ENCODE assay signal across 8 mouse cellular contexts in the genomic region with DNA sequence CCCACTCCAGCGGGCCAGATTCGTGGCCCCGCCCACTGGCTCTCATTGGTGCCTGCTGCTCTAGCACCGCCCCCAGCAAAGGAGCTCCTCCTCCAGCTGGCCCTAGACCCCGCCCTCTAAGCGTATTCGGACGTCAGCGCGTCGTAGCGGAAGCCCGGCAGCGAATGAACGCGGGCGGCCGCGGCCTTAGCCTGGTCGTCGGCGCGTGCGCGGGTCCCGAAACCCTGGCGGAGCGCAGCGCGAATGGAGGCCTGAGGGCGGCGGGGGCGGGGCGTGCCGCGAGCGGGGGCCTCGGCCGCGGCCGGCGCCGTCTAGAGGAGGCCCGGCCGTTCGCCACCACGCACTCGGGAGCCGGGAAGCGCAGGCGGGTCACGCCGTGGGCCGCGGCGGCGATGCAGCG. TPM values are rescaled to one million over a fixed set of nuclear protein-coding genes. Genes with fewer than 3 reads are reported as not detected.
A peak's percentile ranks its signal among the peaks of the same experiment; 100 is the strongest.
DNase-seq lines count a peak whose midpoint lies in the region; ATAC-seq and TF ChIP-seq lines count a peak whose summit lies in the region.

Gene Carnmt1 (plus strand): TSS at position 157 of the 400 bp plus-strand sequence.

- no peaks in the 10 kb centered on the region for H3K36me3 ChIP-seq in heart, embryonic 12.5 days
- no peaks in the 10 kb centered on the region for H3K36me3 ChIP-seq in kidney, postnatal 0 days (ENCODE audit: insufficient read depth, low read length)
- H3K36me3 ChIP-seq in liver, embryonic 11.5 days (ENCODE audit: control insufficient read depth, insufficient read depth, low read length), result no peaks in the 10 kb centered on the region
- no peaks in the 10 kb centered on the region for H3K36me3 ChIP-seq in stomach, embryonic 14.5 days (ENCODE audit: control insufficient read depth, insufficient read depth, low read length)

- DNase-seq in CD4-positive helper T cell, adult 2 months (ENCODE audit: low read depth, low spot score), result peak; percentile 98
- DNase-seq in brain, embryonic 18.5 days (ENCODE audit: low read depth, low spot score), result peak; percentile 93
- DNase-seq in kidney, postnatal 0 days (ENCODE audit: low spot score), result peak; percentile 99
- DNase-seq in liver, embryonic 11.5 days (ENCODE audit: low spot score), result peak; percentile 98
- peak; percentile 99 for DNase-seq in naive thymus-derived CD4-positive, alpha-beta T cell, adult 2 months (ENCODE audit: low read depth)

- H3K27me3 ChIP-seq in heart, embryonic 12.5 days (replicated peaks), result no peaks in the 10 kb centered on the region
- H3K27me3 ChIP-seq in kidney, postnatal 0 days (ENCODE audit: insufficient read depth, low read length), result no peaks in the 10 kb centered on the region
- no peaks in the 10 kb centered on the region for H3K27me3 ChIP-seq in liver, embryonic 11.5 days (replicated peaks; ENCODE audit: control insufficient read depth, insufficient read depth, low read length)
- no peaks in the 10 kb centered on the region for H3K27me3 ChIP-seq in stomach, embryonic 14.5 days (ENCODE audit: control insufficient read depth, insufficient read depth, low read length)

- under 1% methylated on average over 49 of the region's 58 CpGs for WGBS in heart, embryonic 12.5 days
- WGBS in kidney, postnatal 0 days, result 1% methylated on average over 48 of the region's 58 CpGs
- WGBS in liver, embryonic 11.5 days, result under 1% methylated on average over 48 of the region's 58 CpGs
- WGBS in stomach, embryonic 14.5 days, result under 1% methylated on average over 43 of the region's 58 CpGs

- H3K4me1 ChIP-seq in heart, embryonic 12.5 days (replicated peaks), result peaks cover 27% of the 10 kb centered on the region
- H3K4me1 ChIP-seq in kidney, postnatal 0 days (replicated peaks; ENCODE audit: insufficient read depth, low read length), result peaks cover 22% of the 10 kb centered on the region
- peaks cover 19% of the 10 kb centered on the region for H3K4me1 ChIP-seq in liver, embryonic 11.5 days (replicated peaks; ENCODE audit: control insufficient read depth, insufficient read depth, low read length)
- H3K4me1 ChIP-seq in stomach, embryonic 14.5 days (ENCODE audit: control insufficient read depth, insufficient read depth, low read length), result peaks cover 20% of the 10 kb centered on the region

- H3K9me3 ChIP-seq in heart, embryonic 12.5 days (replicated peaks), result no peaks in the 10 kb centered on the region
- H3K9me3 ChIP-seq in kidney, postnatal 0 days (replicated peaks; ENCODE audit: low read length), result no peaks in the 10 kb centered on the region
- no peaks in the 10 kb centered on the region for H3K9me3 ChIP-seq in liver, embryonic 11.5 days (ENCODE audit: control insufficient read depth, low read length)
- no peaks in the 10 kb centered on the region for H3K9me3 ChIP-seq in stomach, embryonic 14.5 days (ENCODE audit: control insufficient read depth, low read depth, low read length)

- TF ChIP-seq CTCF in kidney, postnatal 0 days (IDR thresholded peaks at IDR 0.05; ENCODE audit: low read depth), result no peak

- peak within 1 kb of the TSS; percentile 82 for H3K4me2 ChIP-seq in heart, embryonic 12.5 days
- peak within 1 kb of the TSS; percentile 78 for H3K4me2 ChIP-seq in kidney, postnatal 0 days (ENCODE audit: low read length)
- H3K4me2 ChIP-seq in liver, embryonic 11.5 days, result peak within 1 kb of the TSS; percentile 76
- H3K4me2 ChIP-seq in stomach, embryonic 14.5 days (replicated peaks; ENCODE audit: low read depth, low read length), result peak within 1 kb of the TSS; percentile 68

- H3K27ac ChIP-seq in heart, embryonic 12.5 days (ENCODE audit: poor library complexity, severe bottlenecking), result peak within 1 kb of the TSS; percentile 84
- H3K27ac ChIP-seq in kidney, postnatal 0 days, result peak within 1 kb of the TSS; percentile 89
- peak within 1 kb of the TSS; percentile 87 for H3K27ac ChIP-seq in liver, embryonic 11.5 days (ENCODE audit: low read depth, low read length)
- peak within 1 kb of the TSS; percentile 87; the same call in 1 of the 2 replicates for H3K27ac ChIP-seq in stomach, embryonic 14.5 days (ENCODE audit: low read length)

- peak within 1 kb of the TSS; percentile 71 for H3K4me3 ChIP-seq in heart, embryonic 12.5 days
- H3K4me3 ChIP-seq in kidney, postnatal 0 days (replicated peaks; ENCODE audit: low read depth, low read length), result peak within 1 kb of the TSS; percentile 71
- peak within 1 kb of the TSS; percentile 87 for H3K4me3 ChIP-seq in liver, embryonic 11.5 days (ENCODE audit: low read depth, low read length)
- peak within 1 kb of the TSS; percentile 64 for H3K4me3 ChIP-seq in stomach, embryonic 14.5 days (ENCODE audit: low read depth, low read length)

- ATAC-seq in erythroid progenitor cell, adult 5-6 weeks (replicated peaks; ENCODE audit: low FRiP score, poor library complexity, severe bottlenecking), result peak; percentile 95
- ATAC-seq in heart, embryonic 12.5 days (ENCODE audit: insufficient number of reproducible peaks, low FRiP score), result peak; percentile 99
- ATAC-seq in kidney, postnatal 0 days (replicated peaks; ENCODE audit: low FRiP score, low read depth), result peak; percentile 98
- ATAC-seq in liver, embryonic 11.5 days (replicated peaks; ENCODE audit: low FRiP score), result peak; percentile 93
- peak; percentile 98 for ATAC-seq in stomach, embryonic 14.5 days (ENCODE audit: insufficient number of reproducible peaks, insufficient read depth, low FRiP score, low read depth)

- H3K9ac ChIP-seq in heart, embryonic 12.5 days, result peak within 1 kb of the TSS; percentile 93
- peak within 1 kb of the TSS; percentile 76 for H3K9ac ChIP-seq in kidney, postnatal 0 days (ENCODE audit: low read depth, low read length)
- peak within 1 kb of the TSS; percentile 79 for H3K9ac ChIP-seq in liver, embryonic 11.5 days (ENCODE audit: low read depth, low read length)
- H3K9ac ChIP-seq in stomach, embryonic 14.5 days (replicated peaks; ENCODE audit: low read depth, low read length), result peak within 1 kb of the TSS; percentile 82

RNA-seq across cellular contexts. Expression of gene Carnmt1, which starts in this region (rescaled TPM):
- total RNA-seq in erythroid progenitor cell, adult 5-6 weeks (2015; ENCODE audit: low replicate concordance), result 19.8 and 20.5 TPM in 2 replicates
- total RNA-seq in erythroid progenitor cell, adult 5-6 weeks (2017; ENCODE audit: low replicate concordance), result 10.7 and 19.8 TPM in 2 replicates
- 32.3 and 34.9 TPM in 2 replicates for polyA plus RNA-seq in heart, embryonic 12.5 days (2016; fragmentation: Nextera tagmentation; extraction: Ambion mirVana)
- polyA plus RNA-seq in kidney, postnatal 0 days (2015; fragmentation: Nextera tagmentation; extraction: Ambion mirVana), result 32.2 and 35.9 TPM in 2 replicates
- 44.7 and 45.1 TPM in 2 replicates for polyA plus RNA-seq in liver, embryonic 11.5 days (2014; fragmentation: Nextera tagmentation; extraction: Ambion mirVana)
- 31.0 and 33.4 TPM in 2 replicates for polyA plus RNA-seq in stomach, embryonic 14.5 days (2014; fragmentation: Nextera tagmentation; extraction: Ambion mirVana)

Comparison
In these comparisons a context has a peak if more than half of its experiments do, and no peak if none do; other contexts are left out.
1. Peak in every context shown above with its lines: DNase-seq, ATAC-seq, H3K4me3 ChIP-seq and H3K27ac ChIP-seq.